In the genomic region with DNA sequence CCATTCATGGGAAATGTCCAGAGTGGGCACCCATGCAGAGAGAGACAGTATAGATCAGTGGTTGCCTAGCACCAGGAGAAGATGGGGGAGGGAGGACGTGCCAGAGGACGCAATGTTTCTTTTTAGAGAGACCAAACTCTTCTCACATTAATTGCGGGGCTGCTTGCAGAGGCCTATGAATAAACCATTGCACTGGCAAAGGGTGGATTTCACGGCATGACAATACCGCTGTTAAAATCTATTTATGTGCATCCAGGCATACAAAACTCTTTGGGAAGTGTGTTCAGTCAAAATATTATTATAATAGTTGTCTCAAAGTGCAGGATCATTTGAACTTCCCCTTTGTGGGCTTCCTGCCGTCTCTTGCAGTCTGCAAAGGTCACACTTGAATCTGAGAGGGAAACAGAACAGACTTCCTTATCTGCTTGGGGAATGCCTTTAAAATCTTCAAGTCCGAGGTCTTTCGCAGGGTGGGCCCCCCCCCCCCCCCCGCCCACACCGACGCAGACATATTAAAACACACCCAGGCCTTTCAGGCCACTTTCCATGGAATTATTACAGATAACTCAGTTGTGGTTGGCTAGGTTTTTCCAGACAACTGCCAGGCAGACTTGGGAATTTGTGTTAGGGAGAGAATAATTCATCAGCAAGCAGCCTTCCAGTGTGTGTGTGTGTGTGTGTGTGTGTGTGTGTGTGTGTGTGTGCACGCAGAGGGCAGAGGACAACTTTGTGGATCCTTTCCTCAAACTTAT, we compare ENCODE assay signal across 9 mouse cellular contexts.
DNase-seq lines count a peak whose midpoint lies in the region; ATAC-seq lines count a peak whose summit lies in the region.
"Had no signal": no experiment of that assay in that cellular context is flagged by ENCODE, and none has a peak within 500 bp of the region (broad histone marks: within the 10 kb centered on the region; RNA-seq: fewer than 3 reads in every experiment).

No protein-coding gene starts in this region.

- no peaks in the 10 kb centered on the region for H3K36me3 ChIP-seq in kidney, embryonic 16.5 days (ENCODE audit: insufficient read depth, low read length)
- H3K36me3 ChIP-seq in macrophage (ENCODE audit: inconsistent target) = no peaks in the 10 kb centered on the region
- no peaks in the 10 kb centered on the region for H3K36me3 ChIP-seq in stomach, embryonic 16.5 days (ENCODE audit: control insufficient read depth, insufficient read depth, low read length)
- H3K36me3 ChIP-seq: limb, embryonic 13.5 days had no signal

- H3K4me3 ChIP-seq in kidney, embryonic 16.5 days (ENCODE audit: low read length) = no peak overlapping the region
- no peak overlapping the region for H3K4me3 ChIP-seq in macrophage (ENCODE audit: inconsistent target)
- H3K4me3 ChIP-seq in stomach, embryonic 16.5 days (replicated peaks; ENCODE audit: low read length) = no peak overlapping the region
- H3K4me3 ChIP-seq: limb, embryonic 13.5 days had no signal

- H3K79me2 ChIP-seq in macrophage (ENCODE audit: inconsistent target) = no peaks in the 10 kb centered on the region

- H3K4me2 ChIP-seq in kidney, embryonic 16.5 days (replicated peaks; ENCODE audit: low read depth, low read length) = no peak overlapping the region
- no peak overlapping the region for H3K4me2 ChIP-seq in stomach, embryonic 16.5 days (ENCODE audit: low read depth, low read length)
- H3K4me2 ChIP-seq: limb, embryonic 13.5 days had no signal

- ATAC-seq in kidney, embryonic 16.5 days (ENCODE audit: low FRiP score, low TSS enrichment) = 0 out of 2 replicates have a peak, but pooled peaks have one; percentile 35
- 0 out of 2 replicates have a peak, but pooled peaks have one; percentile 39 for ATAC-seq in stomach, embryonic 16.5 days (ENCODE audit: insufficient read depth, low FRiP score)

- DNase-seq in urinary bladder, postnatal 14 days (ENCODE audit: low spot score) = peak; percentile 46
- DNase-seq in urinary bladder, postnatal 36 days (ENCODE audit: low spot score in 2 of 2) = no peak
- DNase-seq in heart, adult 9 months (ENCODE audit: low spot score in 2 of 2) = peak; percentile 66 to 80
- DNase-seq in urinary bladder, postnatal 25 days (ENCODE audit: low spot score) = no peak
- DNase-seq in adrenal gland, postnatal 36 days = no peak

- WGBS in kidney, embryonic 16.5 days = 7% methylated on average over 10 of the region's 12 CpGs
- WGBS in macrophage (ENCODE audit: missing documents) = 3% methylated on average over 7 of the region's 12 CpGs
- WGBS in stomach, embryonic 16.5 days = 12% methylated on average over 11 of the region's 12 CpGs

- peaks cover 26% of the 10 kb centered on the region for H3K4me1 ChIP-seq in kidney, embryonic 16.5 days (ENCODE audit: insufficient read depth, low read length)
- peaks cover 22% of the 10 kb centered on the region for H3K4me1 ChIP-seq in stomach, embryonic 16.5 days (ENCODE audit: control insufficient read depth, insufficient read depth, low read length)

- H3K27ac ChIP-seq in kidney, embryonic 16.5 days (ENCODE audit: low read length) = peak overlapping the region; percentile 50
- H3K27ac ChIP-seq in macrophage = peak overlapping the region; percentile 37
- peak overlapping the region; percentile 67 for H3K27ac ChIP-seq in stomach, embryonic 16.5 days (ENCODE audit: low read length)
- H3K27ac ChIP-seq: limb, embryonic 13.5 days had no signal

- no peak overlapping the region for H3K9ac ChIP-seq in kidney, embryonic 16.5 days (replicated peaks; ENCODE audit: low read length)
- 0 out of 2 replicates have a peak overlapping the region, but pooled peaks have one; percentile 33 for H3K9ac ChIP-seq in stomach, embryonic 16.5 days (ENCODE audit: low read length)
- H3K9ac ChIP-seq: limb, embryonic 13.5 days had no signal

- H3K9me3 ChIP-seq in kidney, embryonic 16.5 days (ENCODE audit: low read length) = no peaks in the 10 kb centered on the region
- H3K9me3 ChIP-seq in stomach, embryonic 16.5 days (replicated peaks; ENCODE audit: control insufficient read depth, low read length) = 0 out of 2 replicates have a peak, but pooled peaks cover 3% of the 10 kb centered on the region
- H3K9me3 ChIP-seq: limb, embryonic 13.5 days had no signal

- H3K27me3 ChIP-seq in kidney, embryonic 16.5 days (ENCODE audit: insufficient read depth, low read length) = no peaks in the 10 kb centered on the region
- H3K27me3 ChIP-seq in stomach, embryonic 16.5 days (ENCODE audit: control insufficient read depth, insufficient read depth, low read length) = no peaks in the 10 kb centered on the region
- H3K27me3 ChIP-seq: limb, embryonic 13.5 days had no signal

Comparison
In these comparisons a context has a peak if more than half of its experiments do, and no peak if none do; other contexts are left out.
1. DNase-seq: peak in urinary bladder, postnatal 14 days (single experiment) and heart, adult 9 months (2 of 2); none in urinary bladder, postnatal 36 days (0 of 2), urinary bladder, postnatal 25 days (single experiment) and adrenal gland, postnatal 36 days (0 of 2).
2. Peak in every context shown above with its lines, with median percentiles within 50 percentile points of each other: H3K27ac ChIP-seq.